Mouse (Mus musculus) brain, embryonic 14.5 days (tissue): ENCODE measurements around the gene Mau2. TPM values are rescaled to one million over a fixed set of nuclear protein-coding genes. Genes with fewer than 3 reads are reported as not detected.
"Not testable (repeated sequence)": the region's sequence is repeated elsewhere in the genome, so short reads cannot be mapped to it uniquely, and the experiment has no call there.

ENCODE experiments used
- DNase-seq: peaks from one replicate; pipeline ENCODE4 v3.0.0-alpha.2; 2011; ENCODE audit warnings: low read depth
- CTCF ChIP-seq: fragments of 200-500 bp; IDR thresholded peaks from 2 replicates; pipeline ENCODE4 v1.5.1; 2012; ENCODE audit warnings: inconsistent platforms, mild to moderate bottlenecking, moderate library complexity, borderline replicate concordance; ENCODE audit not compliant: insufficient read depth, insufficient read length; ENCODE audit errors: extremely low read depth
- POLR2A ChIP-seq: fragments of 200-500 bp; IDR thresholded peaks from 2 replicates; pipeline ENCODE4 v1.6.1; 2012; ENCODE audit warnings: mild to moderate bottlenecking, inconsistent platforms, borderline replicate concordance; ENCODE audit not compliant: poor library complexity, insufficient read depth, insufficient read length, severe bottlenecking; ENCODE audit errors: extremely low read depth
- polyA plus RNA-seq: library from polyadenylated mRNA; depleted of rRNA; stranded (reverse); fragments of >200 nt; gene quantifications from 2 replicates; pipeline ENCODE4 v1.2.3, GENCODE M21; 2012

Gene Mau2
- polyA plus RNA-seq, 1 experiment = 120 TPM

DNA sequence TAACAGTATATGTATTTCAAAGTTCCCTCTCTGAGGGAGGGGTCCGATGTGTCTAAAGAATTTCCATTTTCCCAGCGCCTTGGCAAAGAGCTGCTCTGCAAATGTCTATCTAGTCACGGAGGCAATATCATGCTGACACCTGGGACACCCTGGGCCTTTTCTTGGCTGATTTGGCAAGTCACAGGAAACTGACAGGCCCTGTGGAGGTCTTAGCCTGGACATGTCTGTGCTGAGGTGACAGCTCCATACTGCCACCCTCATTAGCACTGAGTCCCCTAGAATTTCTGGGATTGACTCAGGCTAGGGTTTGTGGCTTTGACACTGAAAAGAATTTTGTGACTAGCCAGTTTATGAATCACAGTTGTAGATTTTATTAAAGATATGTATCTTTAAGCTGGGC, 30.2 kb downstream of the Mau2 start:
- no peak for DNase-seq
- TF ChIP-seq POLR2A (no peak), CTCF (no peak)

GRCm38 (mm10) chr8:70010796-70011195, 31.7 kb downstream of the Mau2 start:
- DNase-seq = not testable (repeated sequence)

DNA sequence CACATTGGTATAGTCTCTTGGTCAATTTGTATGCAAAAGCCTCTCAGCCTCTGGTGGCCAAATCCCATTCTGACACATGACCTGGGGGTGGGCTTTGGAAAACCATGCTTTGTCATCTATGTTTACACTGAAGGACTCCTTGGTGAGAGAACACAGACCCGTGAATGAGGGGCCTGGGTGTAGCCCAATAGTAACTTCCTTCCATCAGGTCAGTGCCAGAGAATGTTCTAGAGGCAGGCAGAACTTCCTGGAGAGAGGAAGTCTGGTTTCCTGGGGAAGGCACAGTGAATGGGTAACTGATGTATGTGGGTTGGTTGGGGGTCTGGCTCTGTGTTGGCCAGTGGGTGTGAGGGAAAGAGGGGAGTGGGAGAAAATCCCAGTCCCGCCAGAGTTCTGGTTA, 37.4 kb downstream of the Mau2 start:
- TF ChIP-seq CTCF (no peak), POLR2A (no peak)
- DNase-seq = no peak

DNA sequence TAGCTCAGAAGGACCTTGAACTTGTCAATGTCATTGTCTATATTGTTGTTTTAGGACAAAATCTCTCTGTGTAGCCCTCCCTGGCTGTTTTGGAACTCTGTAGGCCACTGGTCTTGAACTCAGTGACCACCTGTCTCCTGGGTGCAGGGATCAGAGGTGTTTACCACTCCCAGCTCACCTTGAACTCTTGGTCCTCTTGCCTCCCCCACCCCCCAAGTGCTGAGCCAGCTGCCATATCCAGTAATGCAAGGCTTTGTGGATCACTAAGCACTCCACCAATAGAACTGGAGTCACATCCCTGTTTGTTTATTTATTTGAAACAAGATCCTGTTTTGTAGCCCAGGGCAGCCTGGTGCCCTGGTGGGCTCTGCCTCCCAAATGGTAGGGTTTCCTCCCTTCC, 38.2 kb downstream of the Mau2 start:
- DNase-seq = no peak
- TF ChIP-seq CTCF (no peak), POLR2A (no peak)

DNA sequence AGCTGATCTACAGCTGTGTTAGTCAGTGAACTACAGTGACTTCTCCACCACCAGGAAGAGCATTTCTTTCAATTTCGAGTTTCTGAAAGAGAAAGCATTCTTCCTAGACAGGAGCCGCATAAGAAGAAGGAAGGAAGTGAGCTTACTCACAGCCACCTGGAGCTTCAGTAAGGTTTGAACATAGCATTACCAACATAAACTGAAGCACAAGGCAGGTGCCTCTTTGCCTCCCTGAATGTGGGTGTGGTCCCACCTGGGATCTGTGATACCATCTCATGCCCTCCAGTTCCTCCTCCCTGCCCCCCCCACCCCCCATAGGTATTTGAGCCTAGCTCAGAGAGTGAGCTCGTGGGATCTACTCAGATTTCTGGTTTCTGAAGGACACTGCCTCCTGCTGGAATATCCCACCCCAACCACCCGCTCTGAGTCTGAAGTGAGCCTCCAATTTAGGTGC, 39.3 kb downstream of the Mau2 start:
- TF ChIP-seq POLR2A (no peak), CTCF (no peak)
- no peak for DNase-seq

- not testable (repeated sequence) for DNase-seq
Measured at GRCm38 (mm10) chr8:70001892-70002191, 40.7 kb downstream of the Mau2 start.

- TF ChIP-seq CTCF (peak; percentile 54), POLR2A (no peak)
- peak; percentile 66 for DNase-seq
Measured at GRCm38 (mm10) chr8:70001176-70001891, 41.2 kb downstream of the Mau2 start.

DNA sequence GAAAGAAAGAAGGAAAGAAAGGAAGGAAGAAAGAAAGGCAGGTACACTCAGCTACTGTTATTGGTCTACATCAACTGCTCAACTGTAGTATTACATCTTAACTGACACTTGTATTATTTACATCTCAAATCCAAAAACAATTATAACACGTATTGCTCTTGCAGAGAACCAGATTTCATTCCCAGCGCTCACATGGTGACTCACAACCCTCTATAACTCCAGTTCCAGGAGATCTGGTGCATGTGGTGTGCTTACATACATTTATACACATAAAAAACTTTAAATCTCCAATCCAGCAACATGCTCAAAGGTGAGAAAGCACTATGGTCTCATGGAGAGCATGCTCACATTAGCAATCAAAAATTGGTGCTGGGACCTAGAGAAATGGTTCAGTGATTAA, 42.3 kb downstream of the Mau2 start:
- TF ChIP-seq CTCF (no peak), POLR2A (no peak)
- DNase-seq = no peak

GRCm38 (mm10) chr8:69999236-69999635, 43.3 kb downstream of the Mau2 start:
- no peak for TF ChIP-seq CTCF
- TF ChIP-seq POLR2A = no peak
- DNase-seq = no peak

DNA sequence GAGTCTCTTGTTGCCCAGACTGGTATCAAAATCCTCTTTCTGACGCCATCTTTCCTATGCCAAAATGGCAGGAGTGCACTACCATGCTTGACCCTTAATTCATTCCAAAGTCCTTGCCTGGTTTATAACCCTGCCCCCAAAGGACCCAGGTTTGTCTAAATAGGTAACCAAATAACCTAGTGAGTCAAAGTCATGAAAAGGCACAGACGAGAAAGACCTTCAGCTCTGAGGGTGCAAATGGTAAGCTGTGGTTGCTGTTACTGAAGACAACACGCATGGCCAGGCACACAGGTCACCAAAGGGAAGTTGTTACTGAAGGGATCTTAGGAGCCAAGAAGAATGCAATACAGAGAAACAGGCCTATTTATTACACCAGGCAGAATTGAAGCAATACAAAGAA, 43.8 kb downstream of the Mau2 start:
- no peak for DNase-seq
- TF ChIP-seq CTCF (no peak), POLR2A (no peak)

DNA sequence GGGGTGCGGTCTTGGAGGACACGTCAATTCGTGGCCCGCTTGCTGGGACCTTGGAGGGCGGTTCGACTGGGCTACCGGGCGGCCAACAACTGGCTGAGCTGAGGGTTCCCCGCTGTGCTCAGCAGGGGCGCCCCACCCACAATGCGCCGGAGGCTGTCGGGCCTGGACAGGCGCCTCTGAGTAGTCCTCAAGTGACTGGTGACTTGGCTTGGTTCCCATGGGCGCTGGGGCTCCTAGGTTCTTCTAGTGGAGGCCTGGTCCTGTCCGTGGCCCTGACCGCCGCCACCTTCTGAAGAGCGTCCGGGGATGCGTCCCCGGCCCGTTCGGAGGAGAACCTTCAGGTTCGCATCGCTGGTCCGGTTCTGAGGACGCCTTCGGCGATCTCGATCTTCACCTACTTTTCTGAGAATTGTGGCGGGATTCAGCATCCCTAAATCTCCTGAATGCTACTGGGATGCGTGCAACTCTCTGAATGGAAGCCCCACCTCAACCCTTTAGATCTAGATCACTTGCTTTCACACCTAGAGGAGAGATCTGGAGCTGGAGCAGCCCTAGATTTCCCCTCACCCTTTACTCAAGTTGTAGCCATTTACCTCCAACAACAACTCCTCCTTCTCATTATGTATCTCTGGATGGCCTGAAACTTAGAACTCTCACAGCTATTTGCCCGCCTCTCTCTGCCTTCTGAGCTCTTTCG, 45.8 kb downstream of the Mau2 start:
- no peak for DNase-seq
- TF ChIP-seq POLR2A = 0 out of 2 replicates have a peak, but pooled peaks have one; percentile 44
- no peak for TF ChIP-seq CTCF

DNA sequence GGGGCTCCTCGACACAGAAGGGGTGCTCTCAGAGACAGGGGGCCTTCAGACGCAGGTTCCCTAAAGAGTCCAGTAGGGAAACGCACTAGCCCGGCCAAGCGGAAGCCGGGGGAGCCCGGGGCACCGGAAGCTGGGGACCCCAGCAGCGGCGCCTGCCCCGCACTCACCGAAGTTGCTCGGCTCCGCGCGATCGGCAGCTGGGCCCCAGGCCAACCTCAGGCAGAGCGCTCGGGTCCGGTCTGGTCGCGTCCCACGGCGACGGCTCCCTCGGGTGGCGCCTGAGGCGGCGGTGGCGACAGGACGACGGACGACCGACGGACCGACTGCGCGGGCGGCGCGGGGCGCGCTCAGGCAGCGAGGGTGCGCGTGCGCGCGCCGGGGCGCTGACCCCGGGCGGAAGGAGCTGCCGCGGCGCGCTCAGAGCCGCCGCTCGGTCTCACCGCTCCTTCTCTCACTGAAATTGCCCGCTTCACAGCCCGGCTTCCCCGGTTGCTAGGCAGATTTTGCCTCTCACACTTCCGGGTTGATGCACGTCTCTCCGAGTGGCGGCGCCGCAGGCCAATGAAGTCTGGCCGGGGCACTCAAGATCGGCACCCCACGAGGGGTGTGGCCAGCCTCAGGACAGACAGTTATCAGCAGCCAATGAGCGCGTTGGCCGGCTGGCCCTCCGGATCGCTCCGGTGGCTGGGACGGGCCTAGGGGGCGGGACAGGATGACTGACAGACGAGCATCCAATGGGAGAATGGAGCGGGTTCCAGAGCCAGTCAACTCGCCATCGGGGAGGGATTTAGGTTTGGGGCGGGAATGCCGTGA, 46.6 kb downstream of the Mau2 start, which contains the start of gene Gatad2a:
Gene Gatad2a (minus strand): TSS at position 609 of the 813 bp plus-strand sequence.
- 0 out of 2 replicates have a peak, but pooled peaks have one; percentile 17 for TF ChIP-seq POLR2A
- no peak for TF ChIP-seq CTCF
- DNase-seq = peak; percentile 100
